ENCODE assay signal across 40 mouse cellular contexts in genomic region chr16:59081113-59081512, GRCm38 (mm10). TPM values are rescaled to one million over a fixed set of nuclear protein-coding genes. Genes with fewer than 3 reads are reported as not detected.
"Had no signal": no experiment of that assay in that cellular context is flagged by ENCODE, and none has a peak within 500 bp of the region (broad histone marks: within the 10 kb centered on the region; RNA-seq: fewer than 3 reads in every experiment).

No protein-coding gene starts in this region.

RNA-seq across cellular contexts. Expression of gene Olfr190, which starts 3.3 kb away (rescaled TPM):
- total RNA-seq: left cerebral cortex, postnatal 10 days; left cerebral cortex, postnatal 14 days; left cerebral cortex, postnatal 25 days; left cerebral cortex, postnatal 36 days; left cerebral cortex, postnatal 4 days; liver, adult 2 months; megakaryocyte progenitor cell, adult 5-6 weeks; megakaryocyte, adult 5-6 weeks; megakaryocyte-erythroid progenitor cell, adult 5-6 weeks; midbrain, postnatal 0 days had no signal
- polyA plus RNA-seq: limb, embryonic 10.5 days; limb, embryonic 11.5 days; limb, embryonic 12.5 days; limb, embryonic 13.5 days; limb, embryonic 14.5 days; limb, embryonic 15.5 days; liver, adult 2 months; liver, embryonic 11.5 days; liver, embryonic 12.5 days; liver, embryonic 13.5 days; liver, embryonic 14.5 days; liver, embryonic 15.5 days; liver, embryonic 16.5 days; liver, postnatal 0 days; lung, adult 2 months; lung, embryonic 14.5 days; lung, embryonic 15.5 days; lung, embryonic 16.5 days; lung, postnatal 0 days; macrophage; midbrain, embryonic 10.5 days; midbrain, embryonic 11.5 days; midbrain, embryonic 12.5 days; midbrain, embryonic 13.5 days; midbrain, embryonic 14.5 days; midbrain, embryonic 15.5 days; midbrain, embryonic 16.5 days; midbrain, postnatal 0 days; myocyte; neural tube, embryonic 11.5 days; neural tube, embryonic 12.5 days had no signal

RNA-seq across cellular contexts. Expression of gene Olfr191, which starts 8.5 kb away (rescaled TPM):
- total RNA-seq: left cerebral cortex, postnatal 10 days; left cerebral cortex, postnatal 14 days; left cerebral cortex, postnatal 25 days; left cerebral cortex, postnatal 36 days; left cerebral cortex, postnatal 4 days; liver, adult 2 months; megakaryocyte progenitor cell, adult 5-6 weeks; megakaryocyte, adult 5-6 weeks; megakaryocyte-erythroid progenitor cell, adult 5-6 weeks; midbrain, postnatal 0 days; monocyte, adult 5-6 weeks had no signal
- polyA plus RNA-seq: limb, embryonic 10.5 days; limb, embryonic 11.5 days; limb, embryonic 12.5 days; limb, embryonic 13.5 days; limb, embryonic 14.5 days; limb, embryonic 15.5 days; liver, adult 2 months; liver, embryonic 11.5 days; liver, embryonic 12.5 days; liver, embryonic 13.5 days; liver, embryonic 14.5 days; liver, embryonic 15.5 days; liver, embryonic 16.5 days; liver, postnatal 0 days; lung, adult 2 months; lung, embryonic 14.5 days; lung, embryonic 15.5 days; lung, embryonic 16.5 days; lung, postnatal 0 days; macrophage; midbrain, embryonic 10.5 days; midbrain, embryonic 11.5 days; midbrain, embryonic 12.5 days; midbrain, embryonic 13.5 days; midbrain, embryonic 14.5 days; midbrain, embryonic 15.5 days; midbrain, embryonic 16.5 days; midbrain, postnatal 0 days; myocyte; neural tube, embryonic 11.5 days; neural tube, embryonic 12.5 days had no signal

RNA-seq across cellular contexts. Expression of gene Olfr193, which starts 30.6 kb away (rescaled TPM):
- total RNA-seq: left cerebral cortex, postnatal 10 days; left cerebral cortex, postnatal 14 days; left cerebral cortex, postnatal 25 days; left cerebral cortex, postnatal 36 days; left cerebral cortex, postnatal 4 days; liver, adult 2 months; megakaryocyte progenitor cell, adult 5-6 weeks; megakaryocyte, adult 5-6 weeks; megakaryocyte-erythroid progenitor cell, adult 5-6 weeks; midbrain, postnatal 0 days; monocyte, adult 5-6 weeks had no signal
- polyA plus RNA-seq: limb, embryonic 10.5 days; limb, embryonic 11.5 days; limb, embryonic 12.5 days; limb, embryonic 13.5 days; limb, embryonic 14.5 days; limb, embryonic 15.5 days; liver, adult 2 months; liver, embryonic 11.5 days; liver, embryonic 12.5 days; liver, embryonic 13.5 days; liver, embryonic 14.5 days; liver, embryonic 15.5 days; liver, embryonic 16.5 days; liver, postnatal 0 days; lung, adult 2 months; lung, embryonic 14.5 days; lung, embryonic 15.5 days; lung, embryonic 16.5 days; lung, postnatal 0 days; macrophage; midbrain, embryonic 10.5 days; midbrain, embryonic 11.5 days; midbrain, embryonic 12.5 days; midbrain, embryonic 13.5 days; midbrain, embryonic 14.5 days; midbrain, embryonic 15.5 days; midbrain, embryonic 16.5 days; midbrain, postnatal 0 days; myocyte; neural tube, embryonic 11.5 days; neural tube, embryonic 12.5 days had no signal

RNA-seq across cellular contexts. Expression of gene Olfr194, which starts 39.8 kb away (rescaled TPM):
- total RNA-seq: left cerebral cortex, postnatal 10 days; left cerebral cortex, postnatal 14 days; left cerebral cortex, postnatal 25 days; left cerebral cortex, postnatal 36 days; left cerebral cortex, postnatal 4 days; liver, adult 2 months; megakaryocyte progenitor cell, adult 5-6 weeks; megakaryocyte, adult 5-6 weeks; megakaryocyte-erythroid progenitor cell, adult 5-6 weeks; midbrain, postnatal 0 days; monocyte, adult 5-6 weeks had no signal
- polyA plus RNA-seq: limb, embryonic 10.5 days; limb, embryonic 11.5 days; limb, embryonic 12.5 days; limb, embryonic 13.5 days; limb, embryonic 14.5 days; limb, embryonic 15.5 days; liver, adult 2 months; liver, embryonic 11.5 days; liver, embryonic 12.5 days; liver, embryonic 13.5 days; liver, embryonic 14.5 days; liver, embryonic 15.5 days; liver, embryonic 16.5 days; liver, postnatal 0 days; lung, adult 2 months; lung, embryonic 14.5 days; lung, embryonic 15.5 days; lung, embryonic 16.5 days; lung, postnatal 0 days; macrophage; midbrain, embryonic 10.5 days; midbrain, embryonic 11.5 days; midbrain, embryonic 12.5 days; midbrain, embryonic 13.5 days; midbrain, embryonic 14.5 days; midbrain, embryonic 15.5 days; midbrain, embryonic 16.5 days; midbrain, postnatal 0 days; myocyte; neural tube, embryonic 11.5 days; neural tube, embryonic 12.5 days had no signal

RNA-seq across cellular contexts. Expression of gene Olfr187, which starts 41.5 kb away (rescaled TPM):
- total RNA-seq: left cerebral cortex, postnatal 10 days; left cerebral cortex, postnatal 14 days; left cerebral cortex, postnatal 25 days; left cerebral cortex, postnatal 36 days; left cerebral cortex, postnatal 4 days; liver, adult 2 months; megakaryocyte progenitor cell, adult 5-6 weeks; megakaryocyte, adult 5-6 weeks; megakaryocyte-erythroid progenitor cell, adult 5-6 weeks; midbrain, postnatal 0 days; monocyte, adult 5-6 weeks had no signal
- polyA plus RNA-seq: limb, embryonic 10.5 days; limb, embryonic 11.5 days; limb, embryonic 12.5 days; limb, embryonic 13.5 days; limb, embryonic 14.5 days; limb, embryonic 15.5 days; liver, adult 2 months; liver, embryonic 11.5 days; liver, embryonic 12.5 days; liver, embryonic 13.5 days; liver, embryonic 14.5 days; liver, embryonic 15.5 days; liver, embryonic 16.5 days; liver, postnatal 0 days; lung, adult 2 months; lung, embryonic 14.5 days; lung, embryonic 15.5 days; lung, embryonic 16.5 days; lung, postnatal 0 days; macrophage; midbrain, embryonic 10.5 days; midbrain, embryonic 11.5 days; midbrain, embryonic 12.5 days; midbrain, embryonic 13.5 days; midbrain, embryonic 14.5 days; midbrain, embryonic 15.5 days; midbrain, embryonic 16.5 days; midbrain, postnatal 0 days; myocyte; neural tube, embryonic 11.5 days; neural tube, embryonic 12.5 days had no signal
